Mouse (Mus musculus): ENCODE data around the gene Glyatl3. TPM values are rescaled to one million over a fixed set of nuclear protein-coding genes. Genes with fewer than 3 reads are reported as not detected.

Glyatl3 gene
- polyA plus RNA-seq, 1 experiment from 2014 or later, result not detected

Other genes with a start within 250 kb of the Glyatl3 start
- not detected in 2 replicates for gene Esp1, start 187.2 kb downstream of the Glyatl3 start, polyA plus RNA-seq (2015; fragmentation: Nextera tagmentation; extraction: Ambion mirVana)
- not detected in 2 replicates for gene Crisp2, start 107.3 kb downstream of the Glyatl3 start, polyA plus RNA-seq (2015; fragmentation: Nextera tagmentation; extraction: Ambion mirVana)
- gene Rhag, start 103.2 kb downstream of the Glyatl3 start, polyA plus RNA-seq (2015; fragmentation: Nextera tagmentation; extraction: Ambion mirVana), result 1.9 and 3.8 TPM in 2 replicates
- 1.5 and 1.8 TPM in 2 replicates for gene 9130008F23Rik, start 33.8 kb downstream of the Glyatl3 start, polyA plus RNA-seq (2015; fragmentation: Nextera tagmentation; extraction: Ambion mirVana)
- 48.2 and 52.4 TPM in 2 replicates for gene Mut, start 20.3 kb upstream of the Glyatl3 start, polyA plus RNA-seq (2015; fragmentation: Nextera tagmentation; extraction: Ambion mirVana)
- 28.2 and 30.8 TPM in 2 replicates for gene Cenpq, start 20.7 kb upstream of the Glyatl3 start, polyA plus RNA-seq (2015; fragmentation: Nextera tagmentation; extraction: Ambion mirVana)